Mouse (Mus musculus): ENCODE measurements around the gene Lrrc63. TPM values are rescaled to one million over a fixed set of nuclear protein-coding genes. Genes with fewer than 3 reads are reported as not detected.

Gene Lrrc63
- polyA plus RNA-seq (2012; fragmentation: generic; extraction: Trizol): not detected

DNA sequence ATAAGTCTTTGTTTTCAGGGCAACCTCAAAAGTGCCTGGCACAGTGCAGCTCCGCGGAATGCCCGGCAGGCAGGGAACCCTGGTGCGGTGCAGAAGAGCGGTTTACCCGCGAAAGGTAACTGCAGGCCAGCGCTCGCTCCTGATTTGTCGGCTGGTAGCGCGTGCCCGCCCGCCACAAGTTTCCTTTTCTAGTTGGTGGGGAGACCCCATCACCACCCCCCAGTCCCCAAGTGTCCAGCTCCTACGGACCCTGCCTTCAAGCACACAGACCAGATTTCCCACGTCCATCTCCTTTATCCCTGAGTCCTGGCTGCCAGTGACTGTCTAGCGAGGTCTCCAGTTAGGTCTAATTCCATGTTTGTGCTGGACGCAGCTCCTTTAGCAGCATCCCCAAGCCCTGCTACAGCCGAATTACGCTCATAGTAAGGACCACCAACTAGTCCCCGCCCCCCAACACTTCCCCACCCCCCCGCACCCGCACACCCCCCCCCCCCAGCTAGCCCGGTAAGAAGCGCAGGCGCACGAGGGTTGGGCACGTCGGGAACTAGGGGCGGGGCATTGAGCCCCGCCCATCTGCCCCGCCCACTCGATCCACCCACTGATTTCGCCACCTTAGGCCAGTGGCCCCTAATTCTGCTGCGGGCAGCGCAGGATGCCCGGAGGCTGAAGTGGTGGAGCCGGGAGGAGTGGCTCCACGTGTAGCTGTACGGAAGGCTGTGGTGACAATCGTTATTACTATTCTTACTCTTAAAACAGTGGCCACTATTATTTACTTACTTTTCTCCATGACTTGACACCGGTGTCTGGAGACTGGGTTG, at the start of gene Lrrc63, which contains the start of gene Lcp1:
Gene Lrrc63 (minus strand): TSS at position 381 of the 818 bp plus-strand sequence.
Gene Lcp1 (plus strand): TSS at position 601 of the 818 bp plus-strand sequence.

Other genes starting within 250 kb of the Lrrc63 start
- gene Lrch1, start 183.0 kb downstream of the Lrrc63 start, polyA plus RNA-seq (2012; fragmentation: generic; extraction: Trizol): 1 to 10 TPM in 1 of 2 experiments, under 1 TPM in 1; 0.67 to 4.5 TPM
- under 1 TPM; 0.07 to 0.14 TPM for gene Rubcnl, start 114.9 kb downstream of the Lrrc63 start, polyA plus RNA-seq (2012; fragmentation: generic; extraction: Trizol)
- under 1 TPM in 1 of 2 experiments, not detected in 1; 0.02 TPM for gene Lcp1, start 220 bp upstream of the Lrrc63 start, polyA plus RNA-seq (2012; fragmentation: generic; extraction: Trizol)
- not detected for gene Cpb2, start 111.4 kb upstream of the Lrrc63 start, polyA plus RNA-seq (2012; fragmentation: generic; extraction: Trizol)
- gene Zc3h13, start 153.5 kb upstream of the Lrrc63 start, polyA plus RNA-seq (2012; fragmentation: generic; extraction: Trizol): 10 to 100 TPM in 1 of 2 experiments, 1 to 10 TPM in 1; 2.3 to 13.3 TPM